Mouse (Mus musculus) intestine, embryonic 14.5 days (tissue): Measurements from ENCODE around the gene Anp32a. TPM values are rescaled to one million over a fixed set of nuclear protein-coding genes. Genes with fewer than 3 reads are reported as not detected.
A peak's percentile ranks its signal among the peaks of the same experiment; 100 is the strongest.

Experiments used
- ATAC-seq: fragments of 200-750 bp; cut with Nextera tagmentation; replicated peaks from 2 replicates; pipeline ENCODE4 v1.8.0; 2017; ENCODE audit warnings: low read depth, moderate number of reproducible peaks, moderate TSS enrichment, moderate library complexity; ENCODE audit not compliant: low FRiP score, low TSS enrichment
- DNase-seq: peaks from one replicate; pipeline ENCODE4 v3.0.0-alpha.2; 2018; ENCODE audit warnings: low spot score
- H3K27ac ChIP-seq: fragments of 300-500 bp; sonication (generic); 2 replicates; pipeline ENCODE4 v1.5.1; 2014; ENCODE audit warnings: low read depth, mild to moderate bottlenecking, control low read depth
- H3K27me3 ChIP-seq: fragments of 300-500 bp; sonication (generic); replicated peaks from 2 replicates; pipeline ENCODE4 v1.6.1; 2014; ENCODE audit warnings: low read length, control low read depth; ENCODE audit not compliant: control insufficient read depth, insufficient read depth
- H3K36me3 ChIP-seq: fragments of 300-500 bp; sonication (generic); 2 replicates; pipeline ENCODE4 v1.6.1; 2014; ENCODE audit warnings: low read length, control low read depth; ENCODE audit not compliant: control insufficient read depth, insufficient read depth
- H3K4me1 ChIP-seq: fragments of 300-500 bp; sonication (generic); replicated peaks from 2 replicates; pipeline ENCODE4 v1.6.1; 2014; ENCODE audit warnings: low read length, control low read depth, mixed read lengths; ENCODE audit not compliant: control insufficient read depth, insufficient read depth
- H3K4me2 ChIP-seq: fragments of 300-500 bp; sonication (generic); 2 replicates; pipeline ENCODE4 v1.6.1; 2014; ENCODE audit warnings: low read length
- H3K4me3 ChIP-seq: fragments of 300-500 bp; sonication (generic); 2 replicates; pipeline ENCODE4 v1.5.1; 2014; ENCODE audit warnings: low read depth, low read length, control low read depth, mixed read lengths
- H3K9ac ChIP-seq: fragments of 300-500 bp; sonication (generic); 2 replicates; pipeline ENCODE4 v1.6.1; 2014; ENCODE audit warnings: mild to moderate bottlenecking, low read length
- H3K9me3 ChIP-seq: fragments of 300-500 bp; sonication (generic); 2 replicates; pipeline ENCODE4 v1.6.1; 2016; ENCODE audit warnings: low read length, control low read depth; ENCODE audit not compliant: control insufficient read depth
- WGBS: fragments of 180-500 bp; shearing (Covaris S2); extraction: QIAGEN DNeasy Blood & Tissue Kit; methylation state at CpG from one replicate; pipeline ENCODE4 v1.1.7; 2014; 5-methylcytosine and 5-hydroxymethylcytosine counted together
- polyA plus RNA-seq: library from polyadenylated mRNA; unstranded; fragments of >200 nt; fragmentation: Nextera tagmentation; extraction: Ambion mirVana; gene quantifications from 2 replicates; pipeline ENCODE4 v1.2.1, GENCODE M21; 2014

Gene Anp32a
- polyA plus RNA-seq, 1 experiment from 2014 or later, result 99.8 TPM

DNA sequence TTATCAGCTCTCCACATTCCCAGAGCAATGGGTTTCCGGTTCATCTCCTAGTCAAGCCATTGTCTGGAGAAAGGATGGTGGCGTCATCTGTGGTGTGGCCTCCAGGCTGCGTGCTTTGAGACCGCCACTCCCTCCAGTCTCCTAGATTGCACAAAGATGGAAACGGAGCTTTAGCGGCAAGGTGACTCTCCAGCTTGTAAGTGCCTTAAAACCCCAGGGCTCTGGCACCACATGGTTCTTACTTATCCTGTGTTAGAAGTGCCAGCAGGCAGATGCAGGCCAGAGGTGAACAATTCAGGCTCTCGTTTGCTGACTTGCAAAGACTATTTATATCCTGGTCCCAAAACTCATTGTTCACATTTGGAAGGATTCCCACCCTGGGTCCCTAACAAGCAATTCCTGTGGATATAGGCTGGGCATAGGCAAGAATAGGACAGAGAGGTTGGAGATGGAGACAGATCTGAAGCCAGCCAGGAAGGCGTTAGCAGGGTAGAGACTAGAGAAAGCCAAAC, 40.4 kb downstream of the Anp32a start:
- 64% methylated on average over 8 of the region's 8 CpGs for WGBS
- Histone ChIP-seq H3K27me3 (no peaks in the 10 kb centered on the region), H3K9me3 (no peaks in the 10 kb centered on the region), H3K36me3 (peaks cover 37% of the 10 kb centered on the region), H3K4me2 (no peak overlapping the region), H3K9ac (no peak overlapping the region), H3K27ac (no peak overlapping the region), H3K4me3 (no peak overlapping the region), H3K4me1 (no peaks in the 10 kb centered on the region)
- ATAC-seq (no peak), DNase-seq (no peak)

DNA sequence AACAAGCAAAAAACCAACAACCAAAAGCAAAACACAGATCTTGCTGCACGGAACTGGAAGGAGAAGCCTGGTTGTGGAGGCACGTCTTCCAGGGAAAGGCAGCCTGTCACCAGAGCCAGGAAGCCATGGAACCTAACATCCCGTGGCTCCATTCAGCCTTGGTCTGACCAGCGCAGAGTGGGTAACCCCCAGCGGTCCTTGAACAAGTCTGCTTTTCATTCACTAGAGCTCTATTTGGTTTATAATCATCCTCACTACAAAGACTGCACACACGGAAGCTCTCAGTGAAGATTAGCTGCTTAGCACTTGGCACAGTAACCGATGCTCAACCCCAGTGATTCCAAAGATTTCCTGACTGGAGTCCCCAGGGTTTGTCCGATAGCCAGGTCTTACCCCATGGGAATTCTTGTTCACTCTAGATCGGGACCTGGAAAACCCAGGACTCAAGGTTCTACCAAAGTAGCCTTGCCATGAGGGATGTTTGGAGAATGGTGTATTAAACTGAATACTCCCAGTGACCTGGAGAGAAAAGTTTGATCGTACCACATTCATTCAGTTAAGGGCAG, 41.5 kb downstream of the Anp32a start:
- DNase-seq (no peak), ATAC-seq (no peak)
- Histone ChIP-seq H3K36me3 (peaks cover 26% of the 10 kb centered on the region), H3K4me3 (no peak overlapping the region), H3K9me3 (no peaks in the 10 kb centered on the region), H3K4me2 (no peak overlapping the region), H3K4me1 (0 out of 2 replicates have a peak, but pooled peaks cover 3% of the 10 kb centered on the region), H3K27me3 (no peaks in the 10 kb centered on the region), H3K9ac (no peak overlapping the region), H3K27ac (no peak overlapping the region)
- 84% methylated on average over 10 of the region's 10 CpGs for WGBS

DNA sequence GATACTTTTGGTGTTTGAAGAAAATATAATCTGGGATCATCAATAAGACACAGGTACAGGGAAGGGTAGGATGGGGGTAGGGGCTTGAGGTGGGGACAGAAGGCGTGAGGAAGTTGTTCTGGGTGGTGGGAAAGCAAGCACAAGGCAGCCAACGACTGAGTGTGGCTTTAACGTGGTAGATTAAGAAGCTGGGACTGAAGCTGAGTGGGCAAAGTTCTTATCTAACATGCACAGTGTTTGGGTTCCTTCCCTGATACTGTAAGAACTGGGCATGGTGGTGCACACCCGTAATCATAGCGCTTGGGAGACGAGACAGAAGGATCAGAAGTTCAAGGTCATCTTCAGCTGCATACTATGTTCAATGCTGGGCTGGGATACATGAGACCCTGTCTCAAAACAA, 44.0 kb downstream of the Anp32a start:
- Histone ChIP-seq H3K4me2 (no peak overlapping the region), H3K27me3 (no peaks in the 10 kb centered on the region), H3K9me3 (no peaks in the 10 kb centered on the region), H3K4me3 (no peak overlapping the region), H3K36me3 (peaks cover 4% of the 10 kb centered on the region), H3K9ac (no peak overlapping the region), H3K27ac (no peak overlapping the region), H3K4me1 (0 out of 2 replicates have a peak, but pooled peaks cover 3% of the 10 kb centered on the region)
- DNase-seq (no peak), ATAC-seq (no peak)
- WGBS, result 84% methylated on average over 6 of the region's 6 CpGs

DNA sequence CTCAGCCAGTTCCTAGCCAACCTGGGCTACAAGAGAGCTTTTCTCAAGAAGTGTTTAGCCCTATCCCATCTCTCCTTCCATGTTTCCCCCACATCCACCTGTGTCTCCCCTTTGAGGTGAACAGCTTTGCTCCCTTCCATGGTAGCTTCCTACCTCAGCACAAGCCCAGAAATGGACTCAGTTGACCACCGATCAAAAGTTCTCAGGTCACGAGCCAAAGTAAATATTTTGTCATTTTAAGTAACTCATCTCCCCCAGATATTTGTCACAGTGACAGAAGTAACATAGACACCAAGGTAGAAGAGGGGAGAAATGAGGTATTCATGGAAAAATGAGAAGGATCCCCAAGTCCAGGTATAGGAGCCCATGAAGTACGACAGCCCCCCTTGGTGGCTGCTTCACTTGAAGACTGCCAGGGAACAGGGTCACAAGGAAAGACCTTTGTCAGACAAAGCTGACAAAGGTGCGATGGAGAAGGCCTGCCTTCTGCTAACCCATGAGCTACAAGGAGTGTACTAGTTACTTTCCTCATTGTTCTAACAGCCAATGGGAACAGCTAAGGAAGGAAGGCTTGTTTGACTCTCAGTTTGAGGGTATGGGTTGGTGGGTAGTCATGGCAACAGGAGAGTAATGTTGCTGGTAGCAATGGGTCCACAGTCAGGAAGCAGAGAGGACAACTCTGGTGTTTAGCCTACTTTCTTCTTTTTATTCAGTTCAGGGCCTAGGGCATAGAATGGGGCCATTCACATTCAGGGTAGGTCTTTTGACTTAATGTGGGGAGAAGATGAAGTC, 44.8 kb downstream of the Anp32a start:
- Histone ChIP-seq H3K4me2 (no peak overlapping the region), H3K27ac (no peak overlapping the region), H3K9ac (no peak overlapping the region), H3K9me3 (no peaks in the 10 kb centered on the region), H3K36me3 (no peaks in the 10 kb centered on the region), H3K4me1 (0 out of 2 replicates have a peak, but pooled peaks cover 3% of the 10 kb centered on the region), H3K27me3 (no peaks in the 10 kb centered on the region), H3K4me3 (no peak overlapping the region)
- DNase-seq (no peak), ATAC-seq (no peak)
- WGBS, result 68% methylated on average over 4 of the region's 4 CpGs

DNA sequence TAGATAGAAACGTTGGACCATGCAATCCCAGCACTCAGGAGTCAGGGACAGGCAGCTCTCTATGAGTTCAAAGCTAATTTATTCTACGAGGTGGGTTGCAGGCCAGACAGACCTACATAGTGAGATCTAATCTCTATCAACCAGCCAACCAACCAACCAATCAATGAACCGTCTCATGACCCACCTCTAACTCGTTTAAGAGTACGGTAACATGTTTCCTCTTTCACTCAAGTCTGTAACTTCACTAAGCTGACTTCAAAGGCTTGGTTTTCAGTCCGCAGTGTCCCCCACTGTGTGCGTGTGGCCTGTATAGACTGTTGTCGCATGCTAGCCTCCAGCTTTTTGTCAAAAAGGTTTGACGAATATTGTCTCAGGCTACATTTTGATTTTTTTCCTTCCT, 48.6 kb downstream of the Anp32a start:
- 78% methylated on average over 9 of the region's 9 CpGs for WGBS

DNA sequence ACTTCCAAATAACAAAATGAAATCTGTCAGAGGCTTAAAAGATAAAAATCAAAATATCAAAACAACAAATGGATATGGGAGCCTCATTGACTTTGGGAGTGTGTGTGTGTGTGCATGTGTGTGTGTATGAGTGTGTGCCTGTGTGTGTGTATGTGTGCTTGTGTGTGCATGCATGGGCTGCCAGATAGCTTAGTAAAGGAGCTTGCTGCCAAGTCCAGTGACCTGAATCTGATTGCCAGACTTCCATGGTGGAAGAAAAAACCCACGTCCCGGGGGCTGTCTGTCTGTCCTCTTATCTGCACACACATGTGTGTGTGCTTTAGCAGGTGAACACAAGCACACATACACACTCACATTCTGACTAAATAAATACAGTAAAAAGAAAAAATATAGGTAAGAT, 52.4 kb downstream of the Anp32a start:
- WGBS, result 79% methylated on average over 2 of the region's 2 CpGs
- no peaks in the 10 kb centered on the region for H3K9me3 ChIP-seq

More for the DNA sequence above, 48.6 kb downstream of the Anp32a start:
- H3K27me3 ChIP-seq, result no peaks in the 10 kb centered on the region
- DNase-seq (no peak), ATAC-seq (no peak)
- H3K36me3 ChIP-seq, result no peaks in the 10 kb centered on the region
- no peaks in the 10 kb centered on the region for H3K9me3 ChIP-seq
- H3K27ac ChIP-seq, result no peak overlapping the region
- H3K4me1 ChIP-seq, result 0 out of 2 replicates have a peak, but pooled peaks cover 3% of the 10 kb centered on the region
- H3K4me2 ChIP-seq, result no peak overlapping the region
- H3K4me3 ChIP-seq, result no peak overlapping the region
- H3K9ac ChIP-seq, result no peak overlapping the region

DNA sequence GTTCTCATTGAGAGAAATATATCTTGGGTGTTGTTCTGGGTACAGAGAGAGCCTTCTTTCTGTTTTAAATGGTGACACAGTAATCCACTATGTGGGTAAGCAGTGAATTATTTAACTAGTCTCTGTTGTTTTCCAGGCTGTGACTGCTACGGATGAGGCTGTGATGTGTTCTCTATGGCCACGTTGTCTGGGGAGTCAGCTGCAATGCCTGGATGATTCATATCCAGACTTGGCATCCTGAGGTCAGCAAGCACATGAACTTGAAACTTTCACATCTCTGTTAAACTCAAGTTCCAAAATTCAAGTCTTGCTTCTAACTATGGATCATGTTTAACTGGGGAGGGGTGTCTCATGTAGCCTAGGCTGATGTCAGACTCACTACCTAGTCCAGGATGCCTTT, 53.1 kb downstream of the Anp32a start:
- Histone ChIP-seq H3K4me1 (no peaks in the 10 kb centered on the region), H3K36me3 (no peaks in the 10 kb centered on the region), H3K4me3 (no peak overlapping the region), H3K9ac (no peak overlapping the region), H3K27me3 (no peaks in the 10 kb centered on the region), H3K4me2 (no peak overlapping the region), H3K9me3 (no peaks in the 10 kb centered on the region), H3K27ac (no peak overlapping the region)
- DNase-seq, result no peak
- no peak for ATAC-seq
- 35% methylated on average over 2 of the region's 2 CpGs for WGBS

More for the DNA sequence above, 52.4 kb downstream of the Anp32a start:
- Histone ChIP-seq H3K4me1 (no peaks in the 10 kb centered on the region), H3K27ac (no peak overlapping the region), H3K36me3 (no peaks in the 10 kb centered on the region), H3K4me3 (no peak overlapping the region), H3K4me2 (no peak overlapping the region), H3K9ac (no peak overlapping the region), H3K27me3 (no peaks in the 10 kb centered on the region)
- DNase-seq (no peak), ATAC-seq (no peak)

DNA sequence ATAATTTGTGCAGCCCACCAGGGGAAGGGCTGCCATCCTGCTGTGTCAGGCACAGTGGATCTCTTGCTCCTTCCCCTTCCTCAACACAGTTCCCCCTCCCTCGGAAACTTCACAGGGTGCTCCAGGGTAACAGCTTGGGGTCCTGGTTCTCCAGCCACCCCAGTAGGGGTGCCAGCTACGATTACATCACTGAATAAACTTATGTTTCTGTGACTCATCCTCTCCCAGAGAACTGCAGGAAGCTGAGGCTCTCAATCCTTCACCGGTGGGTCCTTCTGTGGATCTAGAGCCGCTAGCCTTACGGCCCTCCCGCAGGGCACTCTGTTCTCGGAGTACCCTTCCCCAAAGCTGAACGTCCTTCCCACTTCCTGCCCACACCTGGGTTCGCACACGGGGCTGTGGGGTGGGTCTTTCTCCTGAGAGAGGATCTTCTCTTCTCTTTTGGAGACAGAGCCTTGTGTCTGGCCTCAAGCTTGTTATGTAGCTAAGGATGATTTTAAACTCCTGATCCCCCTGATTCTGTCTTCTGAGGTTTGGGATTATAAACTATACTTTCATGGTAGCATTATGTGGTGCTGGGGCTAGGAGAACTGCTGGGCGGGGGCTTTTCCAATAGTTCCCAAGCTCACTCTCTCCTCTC, 59.6 kb downstream of the Anp32a start:
- Histone ChIP-seq H3K4me3 (no peak overlapping the region), H3K9me3 (no peaks in the 10 kb centered on the region), H3K9ac (no peak overlapping the region), H3K36me3 (no peaks in the 10 kb centered on the region), H3K27ac (no peak overlapping the region), H3K27me3 (no peaks in the 10 kb centered on the region), H3K4me2 (no peak overlapping the region), H3K4me1 (peaks cover 5% of the 10 kb centered on the region; the same call in 1 of the 2 replicates)
- DNase-seq (no peak), ATAC-seq (0 out of 2 replicates have a peak, but pooled peaks have one; percentile 47)
- WGBS, result 42% methylated on average over 11 of the region's 11 CpGs
